Mouse (Mus musculus) ovary, postnatal 10 days (tissue): Measurements from ENCODE around the gene Myl7.
"Not testable (repeated sequence)": the region's sequence is repeated elsewhere in the genome, so short reads cannot be mapped to it uniquely, and the experiment has no call there.

ENCODE experiments used
- DNase-seq: peaks from one replicate; pipeline ENCODE4 v3.0.0; 2022; ENCODE audit warnings: low spot score

Myl7 gene

GRCm38 (mm10) chr11:5898531-5898930, at the start of gene Myl7:
Gene Myl7, minus strand, starts transcription at chr11:5898782.
- DNase-seq: no peak

- DNase-seq: no peak
Observed at GRCm38 (mm10) chr11:5947796-5948195, 49.2 kb upstream of the Myl7 start.

GRCm38 (mm10) chr11:5945096-5945495, 46.5 kb upstream of the Myl7 start:
- no peak for DNase-seq

DNA sequence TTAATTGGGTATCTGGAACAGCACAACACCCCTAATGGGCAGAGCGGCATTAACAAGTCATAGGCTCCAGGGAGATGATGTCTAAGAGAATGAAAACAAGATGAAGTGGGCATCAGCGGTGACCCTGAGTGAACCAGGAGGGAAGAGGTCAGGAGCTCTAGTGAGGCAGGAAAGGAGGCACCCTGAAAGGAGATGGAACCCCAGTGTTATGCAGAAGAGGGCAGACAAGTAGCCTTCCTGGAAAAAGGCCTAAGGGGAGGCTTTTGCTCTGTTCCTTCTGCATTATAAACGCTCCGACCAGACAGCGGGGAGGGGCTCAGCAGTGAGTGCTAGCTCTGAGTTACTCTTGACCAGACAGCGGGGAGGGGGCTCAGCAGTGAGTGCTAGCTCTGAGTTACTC, 44.4 kb upstream of the Myl7 start:
- DNase-seq: no peak

GRCm38 (mm10) chr11:5934531-5934930, 35.9 kb upstream of the Myl7 start:
- not testable (repeated sequence) for DNase-seq

DNA sequence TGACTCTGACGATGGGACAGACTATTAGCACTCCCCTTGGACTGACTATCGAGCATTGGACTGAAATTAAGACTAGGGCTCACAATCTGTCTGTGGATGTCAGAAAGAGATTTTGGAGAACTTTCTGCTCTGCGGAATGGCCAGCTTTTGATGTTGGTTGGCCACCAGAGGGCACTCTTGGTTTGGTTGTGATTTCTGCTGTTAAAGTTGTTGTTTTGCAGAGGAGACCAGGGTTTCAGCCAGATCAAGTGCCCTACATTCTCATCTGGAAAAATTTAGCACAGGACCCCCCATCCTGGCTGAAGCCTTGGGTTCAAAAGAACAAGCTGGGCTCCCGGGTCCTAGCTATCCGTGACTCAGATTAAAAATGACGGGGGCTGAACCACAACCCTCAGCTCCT, 33.4 kb upstream of the Myl7 start:
- DNase-seq: not testable (repeated sequence)

DNA sequence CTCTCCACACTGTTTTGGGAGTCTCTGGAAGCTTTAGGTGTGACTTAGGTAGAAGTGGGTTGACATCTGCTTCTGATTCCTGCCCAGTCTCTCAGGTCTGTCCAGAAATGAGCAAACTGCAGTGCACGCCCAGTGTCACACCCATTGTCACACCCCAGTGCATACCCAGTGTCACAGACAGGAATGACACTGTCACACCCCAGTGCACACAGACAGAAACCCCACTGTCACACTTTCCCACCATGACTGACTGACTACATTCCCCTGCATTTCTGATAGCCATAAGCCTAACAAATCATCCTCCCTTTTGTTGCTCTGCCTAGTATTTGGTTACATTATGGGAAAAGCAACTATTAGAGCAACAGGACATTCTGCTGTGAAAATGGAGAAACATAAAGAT, 32.0 kb upstream of the Myl7 start:
- DNase-seq: no peak

DNA sequence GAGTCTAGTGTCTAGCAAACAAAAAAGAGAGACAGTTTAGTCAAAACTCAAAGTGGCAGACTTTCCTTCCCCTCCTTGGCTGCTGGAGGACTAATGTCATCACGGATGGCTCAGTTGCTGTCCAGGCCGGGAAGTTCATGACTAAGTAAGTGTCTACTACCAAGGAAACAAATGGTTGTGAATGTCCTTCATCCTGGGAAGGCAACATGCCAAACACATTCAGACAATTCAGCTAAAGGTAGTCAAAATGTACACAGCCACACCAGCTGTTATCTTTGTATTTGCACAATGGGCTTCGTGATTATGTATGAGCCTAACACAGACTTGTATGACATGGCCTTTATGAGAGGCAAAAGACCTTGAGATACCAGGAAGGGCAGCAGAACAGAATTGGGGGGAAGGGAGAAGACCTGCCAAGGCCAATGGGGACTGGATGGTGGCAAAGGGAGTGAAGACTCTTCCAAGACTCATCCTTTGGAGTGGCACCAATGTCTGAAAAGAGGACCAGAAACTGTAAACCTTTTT, 28.2 kb upstream of the Myl7 start:
- no peak for DNase-seq

GRCm38 (mm10) chr11:5924699-5925098, 26.1 kb upstream of the Myl7 start:
- no peak for DNase-seq

- DNase-seq: no peak
Observed at GRCm38 (mm10) chr11:5920323-5920960, 21.9 kb upstream of the Myl7 start.

- no peak for DNase-seq
Observed at GRCm38 (mm10) chr11:5919606-5920005, 21.0 kb upstream of the Myl7 start.

- no peak for DNase-seq
Observed at GRCm38 (mm10) chr11:5918111-5918510, 19.5 kb upstream of the Myl7 start.

- no peak for DNase-seq
Observed at GRCm38 (mm10) chr11:5916178-5916548, 17.6 kb upstream of the Myl7 start.

GRCm38 (mm10) chr11:5915429-5916177, 17.0 kb upstream of the Myl7 start:
- no peak for DNase-seq

GRCm38 (mm10) chr11:5914940-5915339, 16.4 kb upstream of the Myl7 start:
- no peak for DNase-seq

DNA sequence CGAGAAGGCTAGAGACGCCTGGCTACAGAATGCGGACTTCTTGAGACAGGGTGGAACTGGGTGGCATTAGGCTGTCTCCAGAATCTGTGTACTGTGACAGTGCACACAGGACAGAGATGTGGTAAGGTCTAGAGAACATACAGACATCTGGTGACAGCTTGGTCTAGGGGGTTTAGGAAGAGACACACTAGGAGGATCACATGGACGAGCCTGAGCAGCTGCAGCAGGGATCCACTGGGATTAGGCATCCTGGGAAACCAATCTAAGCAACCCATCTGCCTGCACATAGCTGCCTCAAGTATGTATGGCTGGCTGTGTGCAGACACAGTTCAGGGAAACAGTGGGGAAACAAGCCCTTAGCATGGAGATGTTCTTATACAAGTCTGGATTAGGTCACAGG, 15.4 kb upstream of the Myl7 start:
- DNase-seq: no peak

- DNase-seq: no peak
Observed at GRCm38 (mm10) chr11:5913256-5913655, 14.7 kb upstream of the Myl7 start.

- no peak for DNase-seq
Observed at GRCm38 (mm10) chr11:5912635-5913034, 14.1 kb upstream of the Myl7 start.

DNA sequence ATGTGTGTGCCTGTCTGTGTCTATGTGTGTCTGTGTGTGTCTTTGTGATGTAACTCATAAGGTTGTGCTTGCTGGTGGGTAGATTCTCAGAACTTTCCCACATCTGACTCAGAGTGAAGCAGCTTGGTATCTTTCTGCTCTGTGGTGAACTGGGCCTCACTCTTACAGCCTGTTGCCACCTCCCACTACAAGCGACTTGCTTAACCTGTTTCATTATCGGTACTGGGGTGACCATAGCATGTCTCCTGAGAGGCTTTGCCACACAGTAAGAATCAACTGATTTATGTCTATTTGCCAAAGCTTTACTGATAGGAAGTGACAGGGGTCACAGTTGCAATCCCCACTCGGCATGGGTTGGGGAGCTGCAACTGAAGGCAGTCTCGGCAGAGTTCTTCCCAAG, 10.1 kb upstream of the Myl7 start:
- no peak for DNase-seq

DNA sequence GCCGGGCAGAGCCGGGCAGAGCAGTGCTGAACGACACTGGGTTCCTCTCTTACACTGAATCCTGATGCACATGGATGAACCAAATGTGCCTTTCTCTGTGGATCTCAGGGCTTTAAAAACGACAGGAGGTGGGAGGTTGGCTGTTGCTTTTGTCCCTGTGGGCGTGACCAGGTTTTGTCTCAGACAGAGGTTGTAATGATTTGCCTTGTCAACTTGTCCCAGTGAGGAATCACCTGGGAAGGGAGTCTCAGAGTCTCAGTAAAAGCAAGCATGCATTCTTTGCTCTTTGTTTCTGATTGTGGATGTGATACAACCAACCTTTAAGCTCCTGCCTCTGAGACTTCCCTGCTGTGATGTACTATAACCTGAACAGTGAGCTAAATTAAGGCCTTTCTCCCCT, 8.5 kb upstream of the Myl7 start:
- DNase-seq: no peak

DNA sequence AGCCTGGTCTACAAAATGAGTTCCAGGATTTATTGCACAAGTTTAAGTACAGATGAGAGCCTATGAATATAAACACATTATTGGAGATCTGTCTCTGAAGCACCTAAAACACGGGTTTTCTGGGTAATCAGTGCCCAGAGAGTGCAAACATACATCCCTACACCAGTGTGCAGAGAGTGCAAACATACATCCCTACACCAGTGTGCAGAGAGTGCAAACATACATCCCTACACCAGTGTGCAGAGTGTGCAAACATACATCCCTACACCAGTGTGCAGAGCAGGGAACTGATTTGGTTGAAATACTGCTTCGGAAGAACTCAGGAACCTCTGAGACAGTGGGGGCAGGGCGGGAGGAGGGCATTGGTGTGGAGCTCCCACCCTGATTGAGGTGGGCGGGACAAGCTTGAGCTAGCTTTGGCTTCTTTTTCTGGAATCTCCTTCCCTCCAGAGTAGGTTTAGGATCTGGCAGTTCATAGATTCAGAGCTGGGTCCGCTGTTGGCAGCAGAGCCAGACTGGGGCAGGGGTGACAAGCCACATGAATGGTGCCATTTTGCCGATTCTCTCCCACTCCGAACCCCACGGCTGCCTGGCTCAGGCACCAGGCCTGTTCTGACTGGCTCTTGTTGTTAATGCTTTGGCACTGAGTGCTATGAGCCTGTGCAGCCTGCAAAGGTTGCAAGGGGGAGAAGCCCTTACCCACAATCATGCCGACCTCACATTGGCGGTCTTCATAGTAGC, 7.4 kb upstream of the Myl7 start:
- no peak for DNase-seq

GRCm38 (mm10) chr11:5904871-5905270, 6.3 kb upstream of the Myl7 start:
- DNase-seq: no peak

- DNase-seq: no peak
Observed at GRCm38 (mm10) chr11:5904357-5904756, 5.8 kb upstream of the Myl7 start.
